Mouse (Mus musculus) stomach, adult 2 months (tissue): ENCODE results near the gene Degs2. TPM values are rescaled to one million over a fixed set of nuclear protein-coding genes. Genes with fewer than 3 reads are reported as not detected.

Source experiments
- polyA plus RNA-seq: library from polyadenylated mRNA; depleted of rRNA; stranded (reverse); fragments of >200 nt; gene quantifications from 2 replicates; pipeline ENCODE4 v1.2.3, GENCODE M21; 2012; rRNA removed

Gene Degs2
- 135 and 144 TPM in 2 replicates for polyA plus RNA-seq

DNA sequence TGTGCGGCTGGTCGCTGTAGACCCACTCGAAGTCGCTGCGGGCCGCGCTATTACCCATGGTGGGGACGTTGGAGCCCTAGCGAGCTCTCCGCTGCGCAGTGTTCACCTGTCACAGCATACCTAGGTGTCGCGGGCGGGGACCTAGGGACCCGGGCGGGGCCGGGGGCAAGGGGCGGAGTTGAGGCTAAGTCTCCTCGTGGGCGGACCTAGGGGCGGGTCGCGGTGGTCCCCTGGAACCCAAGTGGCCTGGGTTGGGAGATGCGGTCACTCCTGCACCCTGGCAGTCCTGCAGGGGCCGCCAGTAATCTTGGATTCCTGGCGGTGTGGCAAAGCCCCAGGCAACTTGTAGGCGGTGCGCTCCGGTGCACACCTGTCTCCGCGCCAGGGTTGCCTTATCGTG lies at the start of gene Degs2:
Degs2 (minus strand) TSS at position 131 of the 400 bp plus-strand sequence.

Other genes with a start within 250 kb of the Degs2 start
- gene Evl, start 147.6 kb downstream of the Degs2 start, polyA plus RNA-seq = 17.4 and 20.4 TPM in 2 replicates
- 5.6 and 7.2 TPM in 2 replicates for gene Yy1, start 90.7 kb upstream of the Degs2 start, polyA plus RNA-seq
- 7.5 and 9.6 TPM in 2 replicates for gene Slc25a29, start 133.6 kb upstream of the Degs2 start, polyA plus RNA-seq
- 6.4 and 8.0 TPM in 2 replicates for gene Slc25a47, start 133.7 kb upstream of the Degs2 start, polyA plus RNA-seq
- 4.0 and 4.5 TPM in 2 replicates for gene Wdr25, start 191.3 kb upstream of the Degs2 start, polyA plus RNA-seq
- gene Wars, start 191.9 kb upstream of the Degs2 start, polyA plus RNA-seq = 61.0 and 63.0 TPM in 2 replicates